Mouse (Mus musculus) lung, adult 2 months (tissue): ENCODE results near the gene Nuak1. TPM values are rescaled to one million over a fixed set of nuclear protein-coding genes. Genes with fewer than 3 reads are reported as not detected.

Source experiments
- DNase-seq: peaks from one replicate; pipeline ENCODE4 v3.0.0; 2022
- H3K4me1 ChIP-seq: fragments of 200-500 bp; 2 replicates; pipeline ENCODE4 v1.6.1; 2011; ENCODE audit warnings: low read length; ENCODE audit not compliant: control insufficient read depth, insufficient read depth
- H3K4me3 ChIP-seq: fragments of 200-500 bp; replicated peaks from 2 replicates; pipeline ENCODE3; 2011; ENCODE audit warnings: low read depth, mild to moderate bottlenecking, control low read depth, low read length; ENCODE audit errors: extremely low read depth
- CTCF ChIP-seq: fragments of 200-500 bp; IDR thresholded peaks from 2 replicates; pipeline ENCODE4 v1.5.1; 2011; ENCODE audit warnings: mild to moderate bottlenecking, low read length, control low read depth; ENCODE audit not compliant: insufficient read depth
- POLR2A ChIP-seq: fragments of 200-500 bp; IDR thresholded peaks from 2 replicates; pipeline ENCODE4 v1.6.1; 2011; ENCODE audit warnings: low read depth, mild to moderate bottlenecking, control low read depth, low read length, borderline replicate concordance; ENCODE audit errors: extremely low read depth
- WGBS: fragments of 180-500 bp; shearing (Covaris S2); methylation state at CpG from one replicate; pipeline ENCODE4 v1.1.7; 2018; 5-methylcytosine and 5-hydroxymethylcytosine counted together
- polyA plus RNA-seq: library from polyadenylated mRNA; depleted of rRNA; stranded (reverse); fragments of >200 nt; gene quantifications from 2 replicates; pipeline ENCODE4 v1.2.3, GENCODE M21; 2012; rRNA removed

Gene Nuak1
- polyA plus RNA-seq, 1 experiment, result 24.3 TPM

GRCm38 (mm10) chr10:84338752-84339151 is 101.6 kb downstream of the Nuak1 start:
- no peak for DNase-seq
- no peak overlapping the region for H3K4me3 ChIP-seq
- WGBS, result 51% methylated on average over 3 of the region's 3 CpGs
- peaks cover 9% of the 10 kb centered on the region for H3K4me1 ChIP-seq
- TF ChIP-seq CTCF (no peak), POLR2A (no peak)

GRCm38 (mm10) chr10:84335441-84335840 is 105.0 kb downstream of the Nuak1 start:
- TF ChIP-seq CTCF (no peak), POLR2A (no peak)
- DNase-seq, result no peak
- peaks cover 9% of the 10 kb centered on the region for H3K4me1 ChIP-seq
- WGBS, result 51% methylated on average over 4 of the region's 4 CpGs
- no peak overlapping the region for H3K4me3 ChIP-seq

- DNase-seq, result no peak
- TF ChIP-seq CTCF (no peak), POLR2A (no peak)
- H3K4me3 ChIP-seq, result no peak overlapping the region
- no peaks in the 10 kb centered on the region for H3K4me1 ChIP-seq
- 79% methylated on average over 7 of the region's 7 CpGs for WGBS
These were observed 110.6 kb downstream of the Nuak1 start for GRCm38 (mm10) chr10:84329822-84330221.

GRCm38 (mm10) chr10:84329336-84329735 is 111.1 kb downstream of the Nuak1 start:
- Histone ChIP-seq H3K4me3 (no peak overlapping the region), H3K4me1 (no peaks in the 10 kb centered on the region)
- no peak for TF ChIP-seq POLR2A
- TF ChIP-seq CTCF, result no peak
- no peak for DNase-seq
- WGBS, result 83% methylated on average over 5 of the region's 5 CpGs

GRCm38 (mm10) chr10:84324018-84324417 is 116.4 kb downstream of the Nuak1 start:
- 57% methylated on average over 6 of the region's 6 CpGs for WGBS
- Histone ChIP-seq H3K4me1 (no peaks in the 10 kb centered on the region), H3K4me3 (no peak overlapping the region)
- TF ChIP-seq CTCF, result no peak
- TF ChIP-seq POLR2A, result no peak
- DNase-seq, result no peak

Other genes with a start within 250 kb of the Nuak1 start
- 20.9 and 26.5 TPM in 2 replicates for gene Ckap4, start 93.5 kb upstream of the Nuak1 start, polyA plus RNA-seq
- 65.6 and 97.0 TPM in 2 replicates for gene Tcp11l2, start 136.0 kb upstream of the Nuak1 start, polyA plus RNA-seq
- gene Polr3b, start 181.7 kb upstream of the Nuak1 start, polyA plus RNA-seq, result 4.0 and 5.7 TPM in 2 replicates